8 mouse cellular contexts compared by ENCODE assay signal in the genomic region with DNA sequence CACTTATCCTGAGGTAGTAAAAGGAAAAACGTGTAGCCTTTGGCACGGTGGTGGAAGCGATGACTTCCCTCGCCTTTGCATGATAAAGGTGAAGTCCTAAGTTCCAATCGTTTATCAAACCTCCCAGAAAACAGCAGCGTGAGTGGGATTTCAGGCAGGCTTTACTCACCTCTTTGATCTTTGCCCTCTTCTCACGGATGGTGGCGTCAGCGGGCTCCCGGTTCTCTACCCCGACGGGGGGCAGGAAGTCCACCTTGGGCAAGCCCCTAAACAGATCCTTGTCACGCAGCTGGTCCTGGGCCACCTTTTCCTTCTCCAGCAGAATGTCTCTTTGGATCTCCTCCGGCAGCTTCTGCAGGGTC. TPM values are rescaled to one million over a fixed set of nuclear protein-coding genes. Genes with fewer than 3 reads are reported as not detected.
DNase-seq lines count a peak whose midpoint lies in the region; ATAC-seq and TF ChIP-seq lines count a peak whose summit lies in the region.

No protein-coding gene starts in this region.

- peaks cover 25% of the 10 kb centered on the region for H3K4me1 ChIP-seq in heart, embryonic 10.5 days
- peaks cover 8% of the 10 kb centered on the region; the same call in 1 of the 2 replicates for H3K4me1 ChIP-seq in forebrain, embryonic 14.5 days (ENCODE audit: control insufficient read depth, insufficient read depth, low read length)
- H3K4me1 ChIP-seq in kidney, postnatal 0 days (replicated peaks; ENCODE audit: insufficient read depth, low read length): peaks cover 3% of the 10 kb centered on the region; the same call in 1 of the 2 replicates
- 0 out of 2 replicates have a peak, but pooled peaks cover 4% of the 10 kb centered on the region for H3K4me1 ChIP-seq in midbrain, postnatal 0 days (ENCODE audit: insufficient read depth, low read length)

- H3K27me3 ChIP-seq in heart, embryonic 10.5 days (ENCODE audit: insufficient read depth, poor library complexity, severe bottlenecking): no peaks in the 10 kb centered on the region
- H3K27me3 ChIP-seq in forebrain, embryonic 14.5 days (replicated peaks; ENCODE audit: control insufficient read depth, insufficient read depth, low read length): 0 out of 2 replicates have a peak, but pooled peaks cover 17% of the 10 kb centered on the region
- no peaks in the 10 kb centered on the region for H3K27me3 ChIP-seq in kidney, postnatal 0 days (ENCODE audit: insufficient read depth, low read length)
- 0 out of 2 replicates have a peak, but pooled peaks cover 3% of the 10 kb centered on the region for H3K27me3 ChIP-seq in midbrain, postnatal 0 days (ENCODE audit: insufficient read depth, low read length)

- under 1% methylated on average over 14 of the region's 14 CpGs for WGBS in heart, embryonic 10.5 days
- WGBS in forebrain, embryonic 14.5 days: under 1% methylated on average over 14 of the region's 14 CpGs
- 1% methylated on average over 14 of the region's 14 CpGs for WGBS in kidney, postnatal 0 days
- WGBS in midbrain, postnatal 0 days: 1% methylated on average over 14 of the region's 14 CpGs

- peak overlapping the region; percentile 100 for H3K4me2 ChIP-seq in forebrain, embryonic 14.5 days (ENCODE audit: low read length)
- H3K4me2 ChIP-seq in kidney, postnatal 0 days (ENCODE audit: low read length): peak overlapping the region; percentile 100
- H3K4me2 ChIP-seq in midbrain, postnatal 0 days (ENCODE audit: low read depth, low read length, poor library complexity, severe bottlenecking): peak overlapping the region; percentile 97

- no peak for TF ChIP-seq CTCF in kidney, postnatal 0 days (IDR thresholded peaks at IDR 0.05; ENCODE audit: low read depth)
- no peak for TF ChIP-seq CTCF in midbrain, postnatal 0 days (IDR thresholded peaks at IDR 0.05)

- peak overlapping the region; percentile 94 for H3K4me3 ChIP-seq in heart, embryonic 10.5 days
- H3K4me3 ChIP-seq in forebrain, embryonic 14.5 days (ENCODE audit: low read depth, low read length): peak overlapping the region; percentile 66
- H3K4me3 ChIP-seq in kidney, postnatal 0 days (replicated peaks; ENCODE audit: low read depth, low read length): peak overlapping the region; percentile 78
- H3K4me3 ChIP-seq in midbrain, postnatal 0 days (ENCODE audit: low read depth, low read length): peak overlapping the region; percentile 88

- H3K27ac ChIP-seq in heart, embryonic 10.5 days: peak overlapping the region; percentile 92
- no peak overlapping the region for H3K27ac ChIP-seq in forebrain, embryonic 14.5 days (ENCODE audit: low read depth, low read length)
- no peak overlapping the region for H3K27ac ChIP-seq in kidney, postnatal 0 days
- H3K27ac ChIP-seq in midbrain, postnatal 0 days (ENCODE audit: low read depth, low read length): no peak overlapping the region

- H3K9me3 ChIP-seq in heart, embryonic 10.5 days: no peaks in the 10 kb centered on the region
- H3K9me3 ChIP-seq in forebrain, embryonic 14.5 days (replicated peaks; ENCODE audit: control insufficient read depth, low read length): no peaks in the 10 kb centered on the region
- no peaks in the 10 kb centered on the region for H3K9me3 ChIP-seq in kidney, postnatal 0 days (replicated peaks; ENCODE audit: low read length)
- no peaks in the 10 kb centered on the region for H3K9me3 ChIP-seq in midbrain, postnatal 0 days (ENCODE audit: low read length)

- H3K36me3 ChIP-seq in heart, embryonic 10.5 days: no peaks in the 10 kb centered on the region
- no peaks in the 10 kb centered on the region for H3K36me3 ChIP-seq in forebrain, embryonic 14.5 days (ENCODE audit: control insufficient read depth, insufficient read depth, low read length)
- no peaks in the 10 kb centered on the region for H3K36me3 ChIP-seq in kidney, postnatal 0 days (ENCODE audit: insufficient read depth, low read length)
- H3K36me3 ChIP-seq in midbrain, postnatal 0 days (ENCODE audit: insufficient read depth, low read length): no peaks in the 10 kb centered on the region

- DNase-seq in heart, embryonic 10.5 days (ENCODE audit: low spot score): no peak
- no peak for DNase-seq in heart, adult 8-10 months (ENCODE audit: low spot score)
- DNase-seq in MEL-GATA-1-ER (ENCODE audit: extremely low read depth, low read depth): peak; percentile 8
- no peak for DNase-seq in forebrain, embryonic 14.5 days (ENCODE audit: low spot score)
- DNase-seq in kidney, postnatal 0 days (ENCODE audit: low spot score): no peak
- no peak for DNase-seq in midbrain, postnatal 0 days (ENCODE audit: low spot score)
- no peak for DNase-seq in layer of hippocampus, adult 9-10 months (ENCODE audit: low spot score)
- DNase-seq in left cerebral cortex, adult 8-10 months (ENCODE audit: low spot score in 2 of 2): no peak

- peak overlapping the region; percentile 71 for H3K9ac ChIP-seq in forebrain, embryonic 14.5 days (ENCODE audit: low read length)
- H3K9ac ChIP-seq in kidney, postnatal 0 days (ENCODE audit: low read depth, low read length): peak overlapping the region; percentile 69
- peak overlapping the region; percentile 67 for H3K9ac ChIP-seq in midbrain, postnatal 0 days (replicated peaks; ENCODE audit: low read length, poor library complexity, severe bottlenecking)

- no peak for ATAC-seq in forebrain, embryonic 14.5 days
- ATAC-seq in kidney, postnatal 0 days (replicated peaks; ENCODE audit: low FRiP score, low read depth): no peak
- no peak for ATAC-seq in midbrain, postnatal 0 days (ENCODE audit: low FRiP score)

RNA-seq across cellular contexts. Expression of a gene that starts 2.2 kb away (rescaled TPM):
- polyA plus RNA-seq in heart, embryonic 10.5 days (2016; fragmentation: Nextera tagmentation; extraction: Ambion mirVana): 8.1 and 11.2 TPM in 2 replicates
- total RNA-seq in heart, adult 8-10 months (2022): 10 to 100 TPM; 34.3 to 41.0 (median 38.3) TPM
- polyA plus RNA-seq in forebrain, embryonic 14.5 days (2014; fragmentation: Nextera tagmentation; extraction: Ambion mirVana): 2.0 and 2.5 TPM in 2 replicates
- polyA plus RNA-seq in kidney, postnatal 0 days (2015; fragmentation: Nextera tagmentation; extraction: Ambion mirVana): 8.7 and 10.3 TPM in 2 replicates
- 19.3 and 25.1 TPM in 2 replicates for total RNA-seq in midbrain, postnatal 0 days (2014; rRNA removed)
- 3.7 and 4.2 TPM in 2 replicates for polyA plus RNA-seq in midbrain, postnatal 0 days (2015; fragmentation: Nextera tagmentation; extraction: Ambion mirVana)
- 10 to 100 TPM; 28.0 to 28.9 (median 28.7) TPM for total RNA-seq in left cerebral cortex, adult 8-10 months (2022)
